Mouse (Mus musculus) cerebellum, adult 11 months (tissue): ENCODE measurements around the gene Lrrc28.

ENCODE experiments used
- DNase-seq: peaks from one replicate; pipeline ENCODE4 v3.0.0; 2022

Gene Lrrc28

GRCm38 (mm10) chr7:67644291-67644690 lies 777 bp downstream of the Lrrc28 start:
- peak; percentile 10 for DNase-seq

DNA sequence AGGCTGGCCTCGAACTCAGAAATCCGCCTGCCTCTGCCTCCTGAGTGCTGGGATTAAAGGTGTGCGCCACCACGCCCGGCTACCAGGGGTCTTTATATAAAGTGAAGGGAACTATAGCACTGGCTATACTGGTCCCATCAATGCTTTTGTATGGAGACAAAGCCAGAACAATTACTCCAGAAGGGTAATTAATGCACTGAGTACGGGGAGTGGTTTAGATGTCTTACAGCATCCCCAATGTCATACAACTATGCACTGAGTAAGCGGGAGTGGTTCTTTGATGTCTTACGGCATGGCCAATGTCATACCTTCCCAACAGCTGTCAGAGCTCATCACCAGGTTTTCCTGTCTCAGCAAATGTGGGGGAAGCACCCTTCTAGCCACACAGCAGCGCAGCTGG lies 2.1 kb downstream of the Lrrc28 start:
- no peak for DNase-seq

GRCm38 (mm10) chr7:67639006-67639405 lies 6.1 kb downstream of the Lrrc28 start:
- no peak for DNase-seq

- DNase-seq, result no peak
Observed at GRCm38 (mm10) chr7:67636161-67636560, 8.9 kb downstream of the Lrrc28 start.

GRCm38 (mm10) chr7:67634210-67634609 lies 10.9 kb downstream of the Lrrc28 start:
- no peak for DNase-seq

DNA sequence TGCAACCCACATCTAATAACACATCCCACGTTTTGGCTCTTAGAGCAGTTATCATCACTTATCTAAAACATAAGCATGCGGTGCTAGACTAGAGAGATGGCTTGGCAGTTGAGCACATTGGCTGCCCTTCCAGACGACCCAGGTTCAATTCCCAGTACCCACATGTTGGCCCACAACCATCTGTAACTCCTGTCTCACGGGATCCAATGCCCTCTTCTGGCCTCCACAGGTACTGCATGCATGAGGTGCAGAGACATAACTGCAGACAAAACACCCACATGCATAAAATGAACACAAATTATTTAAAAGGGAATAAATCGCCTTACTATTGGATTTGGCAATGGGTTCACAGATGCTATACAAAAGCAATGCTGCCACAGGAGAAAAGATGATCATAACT lies 12.7 kb downstream of the Lrrc28 start:
- peak; percentile 12 for DNase-seq

DNA sequence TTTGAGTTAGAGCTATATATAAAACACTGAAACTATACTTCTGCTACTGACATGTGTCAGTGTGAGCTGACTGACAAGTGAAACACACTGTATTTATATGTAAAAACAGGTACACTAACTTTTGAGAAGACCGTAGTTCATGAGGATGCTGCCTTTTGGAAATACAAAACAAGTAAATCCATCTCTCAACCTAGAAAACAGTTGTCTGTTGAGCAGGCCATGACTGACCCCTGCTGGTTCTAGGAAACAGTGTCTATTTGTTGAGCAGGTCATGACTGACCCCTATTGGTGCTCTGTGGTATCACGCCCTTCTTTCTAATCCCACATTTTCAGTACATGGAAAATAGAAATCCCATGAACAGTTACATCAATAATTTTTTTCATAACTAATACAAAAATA lies 14.3 kb downstream of the Lrrc28 start:
- DNase-seq, result peak; percentile 76

- no peak for DNase-seq
Observed at GRCm38 (mm10) chr7:67629681-67630080, 15.4 kb downstream of the Lrrc28 start.

GRCm38 (mm10) chr7:67626671-67627070 lies 18.4 kb downstream of the Lrrc28 start:
- no peak for DNase-seq

DNA sequence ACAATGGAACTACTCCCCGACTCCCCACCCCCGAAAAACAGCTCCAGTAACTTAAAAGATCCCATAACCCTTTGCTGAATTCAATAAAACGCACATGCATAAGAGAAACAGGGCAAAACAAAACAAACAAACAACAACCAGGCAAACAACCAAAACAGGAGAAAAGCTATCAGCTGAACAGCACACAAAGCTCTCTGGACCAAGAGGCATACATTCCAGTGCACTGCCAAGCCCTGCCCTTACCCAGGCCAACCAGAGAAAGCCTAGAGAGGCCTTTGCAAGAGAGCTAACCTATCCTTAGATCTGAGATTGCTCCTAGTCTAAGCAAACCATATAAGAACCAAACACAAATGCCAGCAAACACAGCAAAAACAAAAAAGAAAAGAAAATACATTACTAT lies 22.9 kb downstream of the Lrrc28 start:
- DNase-seq, result no peak

GRCm38 (mm10) chr7:67619836-67620235 lies 25.2 kb downstream of the Lrrc28 start:
- no peak for DNase-seq

DNA sequence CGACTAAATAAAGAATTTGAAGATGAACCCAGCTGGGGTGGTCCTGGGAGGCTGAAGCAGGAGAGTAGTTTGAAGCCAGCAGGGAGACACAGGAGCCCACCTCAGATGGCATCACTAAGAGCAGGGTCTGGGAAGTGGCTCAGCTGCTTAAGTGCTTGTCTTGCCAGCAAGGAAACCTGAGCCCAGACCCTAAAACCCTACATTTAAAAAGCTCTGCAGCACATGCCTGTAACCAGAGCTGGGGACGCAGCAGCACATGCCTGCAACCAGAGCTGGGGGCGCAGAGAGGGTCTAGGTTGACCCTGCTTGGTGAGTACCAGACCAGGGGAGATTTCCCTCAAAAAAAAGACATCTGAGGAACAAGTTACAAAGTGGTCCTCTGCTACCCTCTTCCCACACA lies 26.8 kb downstream of the Lrrc28 start:
- DNase-seq, result no peak

GRCm38 (mm10) chr7:67617646-67618045 lies 27.4 kb downstream of the Lrrc28 start:
- no peak for DNase-seq

DNA sequence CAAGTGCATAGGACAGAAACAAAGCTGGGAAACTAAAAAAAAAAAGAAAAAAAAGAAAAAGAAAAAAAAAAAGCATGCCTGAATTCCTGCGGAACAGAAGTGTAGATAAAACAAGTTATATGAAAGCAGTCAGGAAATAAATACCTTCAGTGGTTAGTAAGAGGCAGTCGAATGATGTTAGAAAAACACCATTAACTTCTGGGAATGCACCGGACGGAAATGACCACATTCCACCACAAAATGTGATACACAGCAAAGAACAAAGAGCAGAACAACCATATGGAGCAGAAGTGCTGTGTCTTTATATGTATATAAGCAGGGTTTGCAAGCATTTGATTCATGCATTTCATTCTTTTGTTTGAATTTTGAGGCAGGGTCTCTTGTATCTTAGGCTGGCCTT lies 28.2 kb downstream of the Lrrc28 start:
- DNase-seq, result no peak

DNA sequence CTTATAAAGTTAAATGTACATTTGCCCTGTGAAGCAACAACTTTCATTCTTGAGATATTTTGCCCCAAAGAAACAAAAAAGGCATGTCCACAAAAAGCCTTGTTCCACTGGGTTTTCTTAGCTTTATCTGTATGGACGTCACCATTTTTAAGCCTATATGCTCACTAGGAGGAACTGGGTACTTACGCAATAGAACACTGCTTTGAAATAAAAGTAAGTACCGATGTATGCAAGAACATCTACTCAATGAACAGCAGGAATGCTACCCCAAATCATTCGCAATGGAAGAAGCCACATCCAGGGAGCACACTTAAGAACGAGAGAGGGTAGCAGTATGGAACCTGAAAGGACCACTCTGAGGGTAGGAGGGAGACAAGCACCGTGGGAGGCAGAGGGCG lies 30.6 kb downstream of the Lrrc28 start:
- DNase-seq, result no peak

DNA sequence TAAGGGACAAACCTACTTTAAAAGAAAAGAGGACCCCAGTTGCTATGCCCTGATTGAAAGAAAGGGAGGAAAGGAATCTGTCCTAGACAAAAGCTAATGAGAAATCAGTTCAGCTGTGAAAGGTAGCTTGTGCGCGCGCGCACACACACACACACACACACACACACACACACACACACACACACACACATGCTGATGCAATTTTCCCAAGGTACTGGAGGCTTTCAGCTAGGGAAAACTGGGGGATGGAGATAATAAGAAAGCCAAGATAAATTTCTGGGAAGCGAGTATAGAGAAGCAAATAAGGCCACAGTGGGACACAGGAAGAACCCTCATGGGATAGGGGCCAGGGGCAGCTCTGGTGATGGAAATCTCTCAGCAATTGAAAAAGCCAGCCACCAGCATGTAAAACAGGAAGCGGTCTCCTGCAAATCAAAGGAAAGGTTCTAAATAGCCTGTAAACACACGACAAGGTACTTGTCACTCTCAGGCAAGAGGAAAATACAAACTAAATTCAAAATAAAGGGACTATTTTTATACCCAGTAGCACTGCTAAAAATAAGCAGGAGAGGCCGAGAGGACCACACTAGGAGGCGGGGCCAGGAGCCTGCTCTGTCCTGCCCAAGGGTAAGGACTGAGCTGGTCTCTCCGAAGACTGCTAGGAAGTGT lies 31.1 kb downstream of the Lrrc28 start:
- DNase-seq, result no peak

DNA sequence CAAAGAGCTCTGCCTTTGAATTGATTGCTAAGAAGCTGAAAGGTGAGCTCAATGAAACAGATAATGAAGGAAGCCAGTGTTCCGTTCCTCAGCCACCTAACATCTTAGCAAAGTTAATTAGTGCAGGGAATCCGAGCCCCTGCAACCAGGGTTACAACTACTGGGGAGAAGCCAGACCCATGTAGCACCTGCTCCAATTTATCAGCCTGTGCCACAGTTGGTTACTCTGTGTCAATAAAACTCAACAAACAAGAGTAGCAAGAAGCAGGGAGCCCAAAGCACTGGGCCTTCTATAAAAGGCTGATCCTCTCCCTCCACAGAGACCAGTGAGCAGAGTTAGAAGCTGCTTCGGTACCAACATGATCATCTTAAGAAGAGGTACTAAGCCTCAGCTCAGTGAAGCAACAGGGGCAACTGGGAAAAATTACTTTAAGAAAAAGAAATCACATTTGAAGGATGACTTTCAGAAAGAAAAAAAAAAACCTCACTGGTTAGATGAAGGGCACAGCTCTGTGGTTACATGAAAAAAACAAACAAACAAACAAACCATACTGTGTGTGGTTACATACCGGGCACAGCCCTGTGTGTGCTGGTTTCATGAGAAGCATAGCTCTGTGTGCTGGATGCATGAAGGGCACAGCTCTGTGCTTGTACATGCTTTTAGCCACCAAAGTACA lies 36.6 kb downstream of the Lrrc28 start:
- DNase-seq, result no peak

DNA sequence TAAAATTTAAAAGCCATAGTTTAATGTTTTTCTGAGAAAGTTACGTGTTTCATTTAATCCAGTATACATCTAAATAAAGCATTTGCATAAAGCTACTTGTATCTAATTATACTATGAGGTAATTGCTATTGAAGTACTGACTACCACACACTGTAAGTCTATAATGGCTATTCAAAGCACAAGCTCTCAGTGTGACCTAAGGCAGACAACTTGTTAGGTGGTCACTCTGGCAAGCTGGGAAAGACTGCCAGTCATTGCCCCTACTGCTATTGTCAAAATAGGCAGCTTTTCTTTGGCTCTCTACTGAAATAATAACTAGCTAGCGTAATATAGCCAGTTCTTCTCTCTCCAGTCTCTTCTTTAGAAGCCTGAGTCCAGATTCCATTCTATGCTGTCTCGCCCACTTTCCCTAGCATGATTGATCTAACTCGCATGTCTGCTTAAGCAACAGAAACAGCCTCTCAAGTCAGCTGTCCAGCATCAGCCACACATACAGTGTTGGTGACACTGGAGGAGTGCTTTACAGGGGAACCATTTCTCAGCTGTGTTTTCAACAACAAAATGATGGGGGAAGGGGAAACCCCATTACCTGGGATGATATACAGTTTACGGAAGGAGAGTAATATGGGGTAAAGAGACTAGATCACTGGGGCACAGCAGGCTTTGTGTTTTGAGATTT lies 37.3 kb downstream of the Lrrc28 start:
- no peak for DNase-seq

DNA sequence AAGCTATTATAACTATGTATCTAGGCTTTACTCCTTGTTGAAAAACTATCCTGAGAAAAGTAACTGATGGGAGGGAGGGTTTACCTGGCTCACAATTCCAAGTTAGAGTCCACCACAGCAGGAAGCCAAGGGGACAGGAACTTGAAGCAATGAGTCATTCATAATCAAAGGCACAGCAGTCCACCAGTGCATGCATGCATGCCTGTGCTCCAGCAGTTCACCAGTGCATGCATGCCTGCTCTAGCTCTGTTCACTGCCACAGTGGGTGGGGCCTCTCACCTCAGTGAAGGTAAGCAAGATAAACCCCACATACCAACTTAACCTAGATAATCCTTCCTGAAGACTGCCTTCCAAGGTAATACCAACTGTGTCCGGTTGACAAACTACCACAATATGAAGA lies 38.8 kb downstream of the Lrrc28 start:
- no peak for DNase-seq

DNA sequence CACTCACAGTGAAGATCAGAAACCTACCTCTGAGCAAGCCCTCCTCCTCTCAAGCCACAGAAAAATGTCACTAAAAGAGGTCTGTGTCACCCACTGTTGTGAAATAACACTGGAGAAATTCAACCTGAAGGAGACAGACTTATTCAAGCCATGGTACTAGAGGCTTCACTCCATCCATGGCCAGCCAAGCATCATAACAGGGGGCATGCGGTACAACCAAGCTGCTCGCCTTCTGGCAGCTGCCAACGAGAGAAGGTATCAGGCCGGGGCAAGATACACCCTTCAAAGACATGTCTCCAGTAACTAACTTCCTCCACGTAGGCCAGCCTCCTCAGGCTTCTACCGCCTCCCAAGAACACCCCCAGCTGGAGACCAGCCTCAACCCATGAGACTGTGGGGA lies 40.0 kb downstream of the Lrrc28 start:
- no peak for DNase-seq

- DNase-seq, result no peak
Observed at GRCm38 (mm10) chr7:67598050-67598449, 47.0 kb downstream of the Lrrc28 start.

DNA sequence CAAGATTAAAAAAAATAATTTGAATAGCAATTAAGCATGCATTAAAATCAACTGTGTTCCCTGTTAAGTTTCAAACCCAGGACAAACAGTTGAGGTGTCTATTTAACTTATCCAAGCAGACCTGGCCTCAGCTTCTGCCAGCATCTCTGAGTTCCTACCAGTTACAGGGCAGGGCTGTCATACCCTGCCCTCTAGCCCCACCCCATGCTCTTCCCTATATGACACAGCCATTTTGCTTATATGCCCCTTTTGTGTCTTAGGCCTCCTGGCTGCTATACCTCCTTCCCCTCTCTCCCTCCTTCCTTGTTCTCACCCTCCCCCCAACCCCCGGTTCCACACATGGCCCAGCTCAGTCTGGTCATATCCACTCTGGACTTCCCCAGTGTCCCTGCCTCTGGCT lies 48.1 kb downstream of the Lrrc28 start:
- DNase-seq, result no peak

- no peak for DNase-seq
Observed at GRCm38 (mm10) chr7:67596322-67596721, 48.7 kb downstream of the Lrrc28 start.

DNA sequence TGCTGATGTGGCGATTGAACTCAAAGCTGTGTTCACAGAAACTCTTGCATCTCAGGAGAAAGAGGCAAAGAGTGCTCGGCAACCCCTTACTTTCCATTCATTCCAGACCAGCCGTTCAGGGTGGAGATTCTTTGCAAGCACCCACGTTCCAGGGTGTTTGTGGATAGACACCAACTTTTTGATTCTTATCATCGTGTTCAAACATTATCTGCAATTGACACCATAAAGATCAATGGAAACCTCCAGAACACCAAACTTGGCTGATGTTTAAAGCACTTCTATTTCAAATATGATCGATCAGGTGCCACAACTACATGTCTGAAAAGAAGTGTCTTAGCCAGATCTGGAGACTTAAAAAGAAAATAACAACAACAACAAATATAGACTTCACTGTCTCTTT lies 51.2 kb downstream of the Lrrc28 start:
- no peak for DNase-seq
